Mouse (Mus musculus) neural tube, embryonic 14.5 days (tissue): ENCODE data around the gene Dusp5. TPM values are rescaled to one million over a fixed set of nuclear protein-coding genes. Genes with fewer than 3 reads are reported as not detected.
A peak's percentile ranks its signal among the peaks of the same experiment; 100 is the strongest.

Experiments used
- ATAC-seq: fragments of 200-750 bp; cut with Nextera tagmentation; 2 replicates; pipeline ENCODE4 v1.8.0; 2017; ENCODE audit warnings: low read depth, mild to moderate bottlenecking, moderate TSS enrichment, moderate library complexity
- H3K27ac ChIP-seq: fragments of 300-500 bp; sonication (generic); 2 replicates; pipeline ENCODE4 v1.5.1; 2014; ENCODE audit warnings: low read depth, mild to moderate bottlenecking, control low read depth, low read length, moderate library complexity, mixed read lengths
- H3K27me3 ChIP-seq: fragments of 300-500 bp; sonication (generic); 2 replicates; pipeline ENCODE4 v1.6.1; 2014; ENCODE audit warnings: low read length; ENCODE audit not compliant: control insufficient read depth, insufficient read depth
- H3K36me3 ChIP-seq: fragments of 300-500 bp; sonication (generic); 2 replicates; pipeline ENCODE4 v1.6.1; 2014; ENCODE audit warnings: low read length, mixed read lengths; ENCODE audit not compliant: control insufficient read depth, insufficient read depth
- H3K4me1 ChIP-seq: fragments of 300-500 bp; sonication (generic); 2 replicates; pipeline ENCODE4 v1.6.1; 2014; ENCODE audit warnings: low read length; ENCODE audit not compliant: control insufficient read depth, insufficient read depth
- H3K4me2 ChIP-seq: fragments of 300-500 bp; sonication (generic); 2 replicates; pipeline ENCODE4 v1.6.1; 2014; ENCODE audit warnings: mild to moderate bottlenecking, low read depth, low read length, control low read depth
- H3K4me3 ChIP-seq: fragments of 300-500 bp; sonication (generic); 2 replicates; pipeline ENCODE4 v1.5.1; 2014; ENCODE audit warnings: low read depth, low read length, control low read depth, mixed read lengths
- H3K9ac ChIP-seq: fragments of 300-500 bp; sonication (generic); replicated peaks from 2 replicates; pipeline ENCODE4 v1.6.1; 2014; ENCODE audit warnings: low read depth, mild to moderate bottlenecking, control low read depth, low read length, mixed read lengths
- H3K9me3 ChIP-seq: fragments of 300-500 bp; sonication (generic); 2 replicates; pipeline ENCODE4 v1.6.1; 2016; ENCODE audit warnings: low read length; ENCODE audit not compliant: control insufficient read depth
- WGBS: fragments of 180-500 bp; shearing (Covaris S2); extraction: QIAGEN DNeasy Blood & Tissue Kit; methylation state at CpG from one replicate; pipeline ENCODE4 v1.1.7; 2014; 5-methylcytosine and 5-hydroxymethylcytosine counted together
- polyA plus RNA-seq: library from polyadenylated mRNA; unstranded; fragments of >200 nt; fragmentation: Nextera tagmentation; extraction: Ambion mirVana; gene quantifications from 2 replicates; pipeline ENCODE4 v1.2.1, GENCODE M21; 2014

Gene Dusp5
- polyA plus RNA-seq, 1 experiment from 2014 or later: 2.4 TPM

DNA sequence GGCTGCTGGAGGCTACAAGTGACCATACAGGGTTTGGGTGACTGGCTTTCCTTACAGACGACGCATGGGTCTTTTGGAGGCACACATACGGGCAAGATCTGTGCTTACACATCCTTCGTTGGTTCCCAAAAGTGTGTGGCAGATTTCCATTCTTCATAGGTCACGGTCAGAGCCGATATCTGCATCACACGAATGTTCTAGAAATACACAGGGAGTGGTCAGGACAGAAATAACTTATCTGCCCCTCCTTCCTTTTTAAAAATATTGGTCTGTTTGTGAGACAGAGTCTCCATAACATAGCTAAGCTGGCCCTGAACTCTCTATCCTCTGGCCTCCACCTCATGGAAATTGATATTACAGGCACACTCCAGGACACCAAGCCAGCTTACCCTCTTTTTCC, 24.7 kb upstream of the Dusp5 start:
- H3K9ac ChIP-seq: no peak overlapping the region
- no peaks in the 10 kb centered on the region for H3K27me3 ChIP-seq
- no peak for ATAC-seq
- no peak overlapping the region for H3K27ac ChIP-seq
- H3K4me1 ChIP-seq: no peaks in the 10 kb centered on the region
- H3K4me2 ChIP-seq: no peak overlapping the region
- H3K4me3 ChIP-seq: no peak overlapping the region
- no peaks in the 10 kb centered on the region for H3K9me3 ChIP-seq
- WGBS: 88% methylated on average over 7 of the region's 7 CpGs
- H3K36me3 ChIP-seq: no peaks in the 10 kb centered on the region

DNA sequence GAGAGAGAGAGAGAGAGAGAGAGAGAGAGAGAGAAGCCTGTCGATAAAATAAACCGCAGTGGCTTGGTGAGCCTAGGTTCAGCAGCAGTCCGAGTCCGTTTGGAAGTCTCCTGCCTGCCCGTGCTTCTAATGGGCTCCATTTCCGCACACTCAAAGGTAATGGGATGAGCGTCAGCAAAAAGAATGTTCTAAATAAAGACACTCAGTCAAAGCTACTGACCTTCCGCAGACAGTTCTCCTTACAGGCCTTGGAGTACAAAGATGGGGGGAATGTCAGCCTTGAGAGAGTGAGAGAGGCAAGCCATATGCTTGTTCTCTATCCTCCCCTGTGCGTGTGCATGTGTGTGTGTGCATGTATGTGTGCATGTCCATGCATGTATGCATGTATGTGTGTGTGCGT, 23.2 kb upstream of the Dusp5 start:
- Histone ChIP-seq H3K27me3 (no peaks in the 10 kb centered on the region), H3K27ac (no peak overlapping the region), H3K4me2 (no peak overlapping the region), H3K9ac (no peak overlapping the region), H3K4me1 (no peaks in the 10 kb centered on the region), H3K9me3 (no peaks in the 10 kb centered on the region), H3K36me3 (no peaks in the 10 kb centered on the region), H3K4me3 (no peak overlapping the region)
- WGBS: 78% methylated on average over 10 of the region's 10 CpGs
- no peak for ATAC-seq

DNA sequence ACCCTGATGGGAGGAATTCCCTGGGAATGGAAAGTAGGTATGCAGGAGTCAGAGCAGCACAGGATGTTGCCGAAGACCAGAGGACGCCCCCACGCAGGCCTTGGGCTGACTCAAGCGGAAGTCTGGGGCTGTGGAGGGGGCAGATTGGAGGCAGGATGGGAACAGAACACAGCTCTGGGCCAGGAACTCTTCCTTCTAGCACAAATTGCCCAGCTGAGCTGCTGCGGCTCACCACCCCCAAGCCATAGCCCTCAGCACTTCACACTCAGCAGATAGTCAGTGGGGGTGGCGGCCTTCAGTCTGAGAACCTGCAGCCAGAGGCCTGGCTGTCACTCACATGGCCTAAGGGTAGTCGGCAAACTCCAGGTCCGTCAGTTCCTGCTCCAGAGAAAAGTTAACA, 21.4 kb upstream of the Dusp5 start:
- 65% methylated on average over 8 of the region's 8 CpGs for WGBS

DNA sequence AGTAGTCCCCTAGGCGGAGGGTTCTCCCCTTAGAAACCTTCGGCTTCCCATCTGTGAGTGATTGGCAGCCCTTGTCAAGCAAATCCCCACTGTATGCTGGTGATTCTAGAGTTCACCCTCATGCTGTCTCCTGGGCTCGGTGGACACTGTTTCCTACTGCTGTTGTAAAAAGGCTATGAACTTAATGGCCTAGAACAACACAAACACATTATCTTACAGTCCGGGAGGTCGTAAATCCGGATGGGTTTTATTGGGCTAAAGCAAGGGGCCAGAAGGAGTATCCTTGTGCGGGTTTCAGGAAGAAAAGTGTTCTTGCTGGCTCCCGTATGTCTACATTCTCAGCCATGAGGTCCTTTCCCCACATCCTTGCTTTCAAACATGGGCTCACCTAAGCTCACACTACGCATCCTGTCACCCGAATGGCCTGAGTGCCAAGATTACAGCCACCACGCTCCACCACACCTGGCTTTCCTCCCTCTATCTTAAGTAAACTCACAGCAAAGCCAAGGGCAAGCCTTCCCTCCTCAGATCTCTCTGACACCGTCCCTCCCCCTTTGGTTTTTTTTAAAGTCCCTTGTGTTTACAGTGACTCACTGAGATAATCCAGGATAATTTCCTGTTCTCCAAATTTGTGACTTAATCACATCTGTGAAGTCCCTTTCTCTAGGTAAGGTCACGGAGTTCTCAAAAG, 17.5 kb upstream of the Dusp5 start:
- no peak overlapping the region for H3K4me2 ChIP-seq
- ATAC-seq: no peak
- no peak overlapping the region for H3K27ac ChIP-seq
- no peak overlapping the region for H3K9ac ChIP-seq
- no peaks in the 10 kb centered on the region for H3K27me3 ChIP-seq
- WGBS: 31% methylated on average over 13 of the region's 13 CpGs
- no peaks in the 10 kb centered on the region for H3K36me3 ChIP-seq
- no peaks in the 10 kb centered on the region for H3K9me3 ChIP-seq
- H3K4me3 ChIP-seq: no peak overlapping the region
- no peaks in the 10 kb centered on the region; the same call in 1 of the 2 replicates for H3K4me1 ChIP-seq

More for the DNA sequence above, 21.4 kb upstream of the Dusp5 start:
- no peaks in the 10 kb centered on the region for H3K9me3 ChIP-seq
- no peaks in the 10 kb centered on the region for H3K27me3 ChIP-seq
- no peak overlapping the region for H3K9ac ChIP-seq
- no peak overlapping the region for H3K27ac ChIP-seq
- H3K4me2 ChIP-seq: no peak overlapping the region
- no peak overlapping the region for H3K4me3 ChIP-seq
- ATAC-seq: no peak
- H3K4me1 ChIP-seq: no peaks in the 10 kb centered on the region; the same call in 1 of the 2 replicates
- no peaks in the 10 kb centered on the region for H3K36me3 ChIP-seq

DNA sequence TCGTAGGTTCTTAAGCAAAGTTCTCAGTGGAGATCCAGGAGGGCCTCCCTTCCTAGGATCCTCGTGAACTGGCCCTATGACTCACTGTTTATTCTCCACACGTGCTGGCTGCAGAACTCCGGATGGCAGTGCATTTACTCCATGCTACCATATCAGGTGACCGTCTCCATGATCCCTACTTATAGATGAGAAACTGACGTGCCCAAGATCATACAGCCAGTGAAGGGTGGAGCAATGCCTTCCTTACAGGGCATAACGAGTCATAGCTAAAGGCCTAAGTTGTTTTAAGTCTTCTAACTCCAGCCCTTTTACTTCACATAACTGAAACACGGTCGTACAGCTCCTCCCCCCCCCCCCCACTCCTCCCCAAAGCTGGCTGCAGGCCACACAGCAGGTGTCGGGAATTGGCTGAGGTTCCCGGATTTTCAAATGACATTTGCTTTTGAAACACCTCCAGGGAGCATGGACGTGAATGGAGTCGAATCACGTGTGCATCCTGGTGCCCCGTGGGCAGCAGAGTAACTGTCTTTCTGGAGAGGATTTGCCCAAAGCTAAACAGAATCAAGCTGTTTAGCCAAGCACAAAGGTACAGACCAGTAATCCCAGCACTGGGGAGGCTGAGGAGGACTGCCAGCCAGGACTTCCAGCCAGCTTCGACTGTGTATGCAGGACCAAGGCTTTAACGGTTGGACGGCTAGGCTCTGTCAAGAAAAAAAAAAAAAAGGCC, 11.4 kb upstream of the Dusp5 start:
- no peaks in the 10 kb centered on the region for H3K4me1 ChIP-seq
- H3K36me3 ChIP-seq: no peaks in the 10 kb centered on the region
- WGBS: 33% methylated on average over 18 of the region's 18 CpGs
- no peak overlapping the region for H3K4me3 ChIP-seq
- H3K9me3 ChIP-seq: no peaks in the 10 kb centered on the region
- no peak overlapping the region for H3K4me2 ChIP-seq
- peak; percentile 72 for ATAC-seq
- H3K27me3 ChIP-seq: no peaks in the 10 kb centered on the region
- H3K27ac ChIP-seq: no peak overlapping the region
- no peak overlapping the region for H3K9ac ChIP-seq

DNA sequence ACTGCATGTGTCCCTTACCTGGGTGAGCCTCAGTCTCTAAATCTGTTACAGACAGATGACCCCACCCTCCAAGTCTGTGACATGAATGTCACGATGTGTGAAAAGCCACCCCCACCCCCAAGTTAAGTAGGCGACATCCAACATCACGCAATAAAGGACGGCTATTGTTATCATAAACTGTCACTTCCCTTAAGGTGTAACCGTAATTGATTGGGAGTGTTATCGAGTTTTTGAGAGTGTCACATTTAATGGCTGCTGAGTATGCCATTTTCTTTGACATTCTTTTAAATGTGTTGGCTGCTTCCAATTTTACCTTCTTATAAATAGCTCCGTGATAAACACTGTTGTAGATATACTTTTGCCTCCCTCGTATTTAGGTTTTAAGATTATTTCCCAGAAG, 9.4 kb upstream of the Dusp5 start:
- no peak overlapping the region for H3K9ac ChIP-seq
- H3K27me3 ChIP-seq: no peaks in the 10 kb centered on the region
- ATAC-seq: no peak
- no peak overlapping the region for H3K4me3 ChIP-seq
- H3K36me3 ChIP-seq: no peaks in the 10 kb centered on the region
- H3K4me1 ChIP-seq: no peaks in the 10 kb centered on the region
- H3K27ac ChIP-seq: no peak overlapping the region
- H3K9me3 ChIP-seq: no peaks in the 10 kb centered on the region
- 86% methylated on average over 8 of the region's 8 CpGs for WGBS
- no peak overlapping the region for H3K4me2 ChIP-seq

DNA sequence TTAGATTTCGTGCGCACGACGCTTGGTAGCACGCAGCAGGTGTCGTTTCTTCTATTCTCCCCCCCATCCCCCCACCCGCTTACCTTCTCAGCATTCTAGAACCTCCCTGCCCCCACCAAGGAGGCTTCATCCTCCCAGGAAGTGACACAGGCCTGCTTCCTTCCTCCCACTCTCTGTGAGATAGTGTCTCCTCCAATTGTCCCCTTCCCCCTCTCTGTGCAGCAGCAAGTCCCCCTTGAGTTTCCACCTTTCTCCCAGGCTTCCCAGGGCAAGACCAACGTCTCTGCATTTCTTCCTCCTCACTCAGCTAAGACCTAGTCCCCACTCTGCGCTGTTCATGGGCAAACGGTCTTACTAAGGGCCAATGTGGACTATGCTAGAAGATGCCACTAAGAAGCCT, 8.9 kb upstream of the Dusp5 start:
- H3K4me1 ChIP-seq: no peaks in the 10 kb centered on the region
- no peak overlapping the region for H3K4me2 ChIP-seq
- H3K27me3 ChIP-seq: no peaks in the 10 kb centered on the region
- no peaks in the 10 kb centered on the region for H3K9me3 ChIP-seq
- no peak overlapping the region for H3K27ac ChIP-seq
- no peak for ATAC-seq
- WGBS: 84% methylated on average over 10 of the region's 10 CpGs
- no peak overlapping the region for H3K4me3 ChIP-seq
- H3K36me3 ChIP-seq: no peaks in the 10 kb centered on the region
- no peak overlapping the region for H3K9ac ChIP-seq

DNA sequence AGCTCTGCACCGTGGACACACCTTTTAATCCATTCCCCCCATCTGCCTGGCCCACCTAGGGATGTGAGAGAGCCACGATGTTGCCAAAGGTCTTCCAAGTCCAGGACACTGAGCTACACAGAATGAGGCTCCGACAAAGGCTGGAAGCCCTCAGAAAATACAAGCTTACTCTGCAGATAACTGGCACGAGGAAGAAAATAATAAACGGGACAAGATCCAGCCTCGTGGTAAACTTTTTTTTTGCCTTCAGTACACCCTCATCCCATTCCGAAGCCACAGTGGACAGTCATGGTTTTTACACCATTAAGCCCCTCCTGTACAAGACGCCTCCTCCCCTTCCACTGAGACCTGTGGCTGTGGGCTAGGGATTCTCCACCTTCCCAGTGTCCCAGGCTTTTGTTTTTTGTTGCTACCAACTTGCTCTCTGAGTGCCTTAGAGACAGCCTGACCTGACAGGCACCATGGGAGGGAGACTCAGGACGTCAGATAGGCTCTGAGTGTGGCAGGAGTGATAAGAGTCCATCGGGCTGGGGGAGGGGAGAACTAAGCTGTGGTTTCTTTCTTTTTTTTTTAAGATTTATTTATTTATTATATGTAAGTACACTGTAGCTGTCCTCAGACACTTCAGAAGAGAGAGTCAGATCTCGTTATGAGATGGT, 7.6 kb upstream of the Dusp5 start:
- Histone ChIP-seq H3K9ac (no peak overlapping the region), H3K4me1 (no peaks in the 10 kb centered on the region), H3K36me3 (no peaks in the 10 kb centered on the region), H3K27me3 (no peaks in the 10 kb centered on the region), H3K4me2 (no peak overlapping the region), H3K4me3 (no peak overlapping the region), H3K9me3 (no peaks in the 10 kb centered on the region), H3K27ac (no peak overlapping the region)
- ATAC-seq: no peak
- WGBS: 59% methylated on average over 11 of the region's 11 CpGs

DNA sequence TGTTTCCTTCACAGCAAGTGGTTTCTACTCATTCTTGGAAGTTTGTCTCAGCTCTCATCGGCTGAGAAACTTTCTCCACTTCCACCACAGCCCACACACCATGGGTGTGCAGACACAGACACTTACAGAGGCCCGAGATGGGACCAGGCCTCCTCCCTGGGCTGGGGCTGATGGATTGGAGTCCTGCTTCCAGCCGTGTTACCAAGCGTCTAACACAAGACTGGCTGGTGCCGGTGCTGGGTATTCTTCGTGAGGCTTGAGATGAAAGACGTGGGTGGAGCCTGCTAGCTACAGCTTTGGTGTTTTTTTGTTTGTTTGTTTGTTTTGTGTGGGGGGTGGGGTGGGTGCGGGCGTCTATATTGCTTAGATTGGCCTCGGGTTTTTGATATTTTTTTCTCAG, 1.4 kb upstream of the Dusp5 start:
- Histone ChIP-seq H3K36me3 (no peaks in the 10 kb centered on the region), H3K27me3 (peaks cover 10% of the 10 kb centered on the region; the same call in 1 of the 2 replicates), H3K4me3 (no peak overlapping the region), H3K27ac (no peak overlapping the region), H3K9me3 (no peaks in the 10 kb centered on the region), H3K4me1 (peaks cover 10% of the 10 kb centered on the region), H3K4me2 (no peak overlapping the region), H3K9ac (no peak overlapping the region)
- WGBS: 18% methylated on average over 10 of the region's 10 CpGs
- no peak for ATAC-seq
